Mouse (Mus musculus) bone marrow, adult 2 months (tissue): ENCODE measurements around the gene Dhx16. TPM values are rescaled to one million over a fixed set of nuclear protein-coding genes. Genes with fewer than 3 reads are reported as not detected.
"Not testable (repeated sequence)": the region's sequence is repeated elsewhere in the genome, so short reads cannot be mapped to it uniquely, and the experiment has no call there.

Experiments used
- H3K27ac ChIP-seq: fragments of 200-500 bp; 2 replicates; pipeline ENCODE4 v1.5.1; 2012; ENCODE audit warnings: low read depth, mild to moderate bottlenecking, control low read depth, inconsistent platforms, low read length; ENCODE audit not compliant: control insufficient read depth, poor library complexity, insufficient read depth
- H3K4me1 ChIP-seq: fragments of 200-500 bp; 2 replicates; pipeline ENCODE4 v1.6.1; 2011; ENCODE audit warnings: low read length; ENCODE audit not compliant: control insufficient read depth, insufficient read depth
- H3K4me3 ChIP-seq: fragments of 200-500 bp; replicated peaks from 2 replicates; pipeline ENCODE3; 2011; ENCODE audit warnings: mild to moderate bottlenecking, low read depth, low read length, control low read depth; ENCODE audit not compliant: control insufficient read depth
- CTCF ChIP-seq: fragments of 200-500 bp; IDR thresholded peaks from 2 replicates; pipeline ENCODE4 v1.5.1; 2011; ENCODE audit warnings: low read length, control low read depth; ENCODE audit not compliant: control insufficient read depth, insufficient read depth
- POLR2A ChIP-seq: fragments of 200-500 bp; IDR thresholded peaks from 2 replicates; pipeline ENCODE4 v1.6.1; 2011; ENCODE audit warnings: low read depth, mild to moderate bottlenecking, control low read depth, low read length, borderline replicate concordance; ENCODE audit not compliant: control insufficient read depth
- whole genome bisulfite sequencing: fragments of 180-500 bp; shearing (Covaris S2); methylation state at CpG from one replicate; pipeline ENCODE4 v1.1.7; 2018; 5-methylcytosine and 5-hydroxymethylcytosine counted together
- polyA plus RNA-seq: library from polyadenylated mRNA; stranded (reverse); fragments of >200 nt; gene quantifications from 2 replicates; pipeline ENCODE4 v1.2.4, GENCODE M21; 2011; ENCODE audit warnings: low replicate concordance; ENCODE audit not compliant: missing spikeins, insufficient read depth, insufficient read length

The Dhx16 gene
- polyA plus RNA-seq, 1 experiment: 234 TPM

DNA sequence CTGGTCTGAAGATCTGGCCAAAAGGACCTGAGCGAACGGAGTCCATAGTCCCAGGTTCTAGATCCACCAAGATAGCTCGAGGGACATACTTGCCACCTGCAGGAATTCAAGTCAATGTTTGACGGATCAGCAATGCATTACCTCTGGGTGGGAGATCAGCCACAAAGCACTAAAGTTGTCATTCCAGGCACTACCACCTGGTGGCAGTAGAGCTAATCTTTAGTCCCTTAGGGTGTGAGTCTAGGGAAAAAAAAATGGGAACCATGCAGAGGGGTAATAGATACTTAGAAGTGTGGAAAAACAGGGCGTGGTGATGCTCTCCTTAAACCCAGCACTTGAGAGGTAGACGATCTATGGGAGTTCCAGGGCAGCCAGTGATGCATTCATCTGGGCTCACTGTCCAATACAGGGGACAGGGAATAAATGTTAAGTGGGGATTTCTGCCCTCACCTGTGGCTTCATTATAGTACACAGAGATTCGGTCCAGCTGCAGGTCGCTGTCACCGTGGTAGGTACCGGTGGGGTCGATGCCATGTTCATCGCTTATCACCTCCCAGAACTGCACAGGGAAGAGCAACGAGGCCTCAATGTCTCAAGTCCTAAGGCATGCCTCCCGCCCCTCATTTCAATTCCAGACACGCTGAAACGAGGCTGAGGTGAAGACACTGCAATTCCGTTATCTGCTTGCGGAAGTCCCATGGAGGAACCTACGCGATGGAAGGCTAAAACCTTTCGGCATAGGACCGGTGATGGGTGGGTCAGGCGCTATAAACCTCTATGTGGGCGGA, 43.2 kb upstream of the Dhx16 start:
- peak overlapping the region; percentile 91 for H3K27ac ChIP-seq
- H3K4me1 ChIP-seq: peaks cover 4% of the 10 kb centered on the region; the same call in 1 of the 2 replicates
- peak overlapping the region; percentile 62 for H3K4me3 ChIP-seq
- TF ChIP-seq CTCF (peak; percentile 46), POLR2A (no peak)
- WGBS: 6% methylated on average over 24 of the region's 24 CpGs

DNA sequence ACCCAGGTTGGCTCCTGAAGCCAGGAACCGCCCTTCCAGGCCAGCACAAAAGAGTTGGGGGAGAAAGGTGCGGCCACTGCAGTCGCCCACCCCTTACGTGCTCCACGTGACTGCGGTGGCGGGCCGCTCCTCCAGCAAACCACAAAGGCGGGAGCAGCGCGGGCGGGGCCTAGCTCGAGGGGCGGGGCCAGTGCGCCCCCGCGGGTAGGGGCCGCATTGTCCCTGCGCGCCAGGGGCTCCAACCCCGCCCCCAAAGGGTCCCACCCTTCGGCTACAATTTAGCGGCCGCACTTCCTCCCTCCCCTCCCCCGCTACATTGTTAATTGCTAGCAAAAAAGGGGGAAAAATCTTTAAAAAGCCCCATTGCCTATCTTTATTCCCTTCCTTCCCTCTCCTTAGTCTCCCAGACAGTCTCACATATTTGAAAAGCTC, 42.6 kb upstream of the Dhx16 start:
- WGBS: under 1% methylated on average over 25 of the region's 25 CpGs
- Histone ChIP-seq H3K4me1 (peaks cover 4% of the 10 kb centered on the region; the same call in 1 of the 2 replicates), H3K4me3 (peak overlapping the region; percentile 62), H3K27ac (peak overlapping the region; percentile 91)
- TF ChIP-seq POLR2A: 0 out of 2 replicates have a peak, but pooled peaks have one; percentile 21
- TF ChIP-seq CTCF: no peak

DNA sequence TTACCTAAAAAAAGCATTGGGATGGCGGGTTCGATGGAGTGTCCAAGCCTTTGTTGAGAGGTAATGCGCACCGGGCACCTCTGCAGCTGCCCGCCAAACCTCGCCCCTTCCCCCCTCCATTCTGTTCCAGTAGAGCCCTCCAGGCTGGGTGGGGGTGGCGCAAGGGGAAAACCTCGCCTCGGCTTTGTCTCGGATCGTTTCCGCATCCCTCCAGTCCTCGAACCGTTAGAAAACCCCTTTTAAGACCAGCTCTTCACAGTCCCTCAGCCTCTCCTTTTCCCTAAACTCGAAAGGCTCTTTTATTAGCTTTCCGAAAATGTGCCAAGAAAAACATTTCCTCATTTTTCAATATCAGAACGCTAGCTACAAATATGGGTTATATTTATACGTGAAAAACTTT, 42.1 kb upstream of the Dhx16 start:
- peak overlapping the region; percentile 91 for H3K27ac ChIP-seq
- under 1% methylated on average over 18 of the region's 18 CpGs for WGBS
- peak; percentile 15; the same call in 1 of the 2 replicates for TF ChIP-seq POLR2A
- TF ChIP-seq CTCF: no peak
- H3K4me1 ChIP-seq: peaks cover 4% of the 10 kb centered on the region; the same call in 1 of the 2 replicates
- peak overlapping the region; percentile 62 for H3K4me3 ChIP-seq

GRCm38 (mm10) chr17:35838122-35838544, 41.5 kb upstream of the Dhx16 start, which contains the start of gene Tubb5:
Tubb5 (minus strand) TSS chr17:35838306.
- Histone ChIP-seq H3K4me3 (peak within 1 kb of the TSS; percentile 63), H3K4me1 (peaks cover 4% of the 10 kb centered on the region; the same call in 1 of the 2 replicates), H3K27ac (peak within 1 kb of the TSS; percentile 91)
- 2% methylated on average over 29 of the region's 29 CpGs for WGBS
- TF ChIP-seq CTCF: no peak
- peak; percentile 99 for TF ChIP-seq POLR2A

GRCm38 (mm10) chr17:35838570-35838969, 41.0 kb upstream of the Dhx16 start:
- Histone ChIP-seq H3K27ac (no peak overlapping the region; the same call in 1 of the 2 replicates), H3K4me1 (peaks cover 4% of the 10 kb centered on the region; the same call in 1 of the 2 replicates), H3K4me3 (peak overlapping the region; percentile 63)
- no peak for TF ChIP-seq POLR2A
- no peak for TF ChIP-seq CTCF
- 6% methylated on average over 5 of the region's 5 CpGs for WGBS

GRCm38 (mm10) chr17:35839002-35839401, 40.6 kb upstream of the Dhx16 start:
- not testable (repeated sequence) for H3K4me3 ChIP-seq, H3K4me1 ChIP-seq
- H3K27ac ChIP-seq: peak overlapping the region; percentile 36; the same call in 1 of the 2 replicates
- 62% methylated on average over 3 of the region's 3 CpGs for WGBS

GRCm38 (mm10) chr17:35840561-35840960, 39.1 kb upstream of the Dhx16 start:
- Histone ChIP-seq H3K27ac (0 out of 2 replicates have a peak overlapping the region, but pooled peaks have one; percentile 31), H3K4me3 (peak overlapping the region; percentile 46), H3K4me1 (peaks cover 1% of the 10 kb centered on the region; the same call in 1 of the 2 replicates)
- TF ChIP-seq CTCF (no peak), POLR2A (no peak)
- 40% methylated on average over 14 of the region's 14 CpGs for WGBS

GRCm38 (mm10) chr17:35841076-35841950, 38.3 kb upstream of the Dhx16 start, which contains the start of gene Mdc1:
Mdc1 (plus strand) TSS chr17:35841515.
- WGBS: under 1% methylated on average over 59 of the region's 59 CpGs

More at GRCm38 (mm10) chr17:35841076-35841950, 38.3 kb upstream of the Dhx16 start, which contains the start of gene Mdc1:
- Histone ChIP-seq H3K4me3 (peak within 1 kb of the TSS; percentile 71), H3K27ac (peak within 1 kb of the TSS; percentile 74), H3K4me1 (peaks cover 1% of the 10 kb centered on the region; the same call in 1 of the 2 replicates)
- TF ChIP-seq CTCF: no peak
- peak; percentile 81 for TF ChIP-seq POLR2A
